Mouse (Mus musculus): ENCODE data around the gene Hmmr. TPM values are rescaled to one million over a fixed set of nuclear protein-coding genes. Genes with fewer than 3 reads are reported as not detected.
"Not testable (repeated sequence)": the region's sequence is repeated elsewhere in the genome, so short reads cannot be mapped to it uniquely, and the experiment has no call there.

Gene Hmmr
- total and polyA plus RNA-seq, 2 experiments = 0.10 to 0.18 TPM

GRCm38 (mm10) chr11:40718324-40718723 lies 14.9 kb downstream of the Hmmr start:
- no peak overlapping the region for H3K4me3 ChIP-seq (ENCODE audit: insufficient read depth, low read depth, low read length)
- no peak for TF ChIP-seq POLR2A (IDR thresholded peaks at IDR 0.05; ENCODE audit: extremely low read depth, insufficient read depth, low read length)
- no peak for TF ChIP-seq CTCF (IDR thresholded peaks at IDR 0.05; ENCODE audit: low read depth, low read length)
- no peak overlapping the region for H3K9ac ChIP-seq (ENCODE audit: low read depth, low read length)
- H3K4me1 ChIP-seq (ENCODE audit: control insufficient read depth, insufficient read depth, low read length) = no peaks in the 10 kb centered on the region
- no peak overlapping the region for H3K27ac ChIP-seq (replicated peaks; ENCODE audit: insufficient read depth, low read depth, low read length)
- H3K36me3 ChIP-seq (ENCODE audit: control insufficient read depth, insufficient read depth, low read length) = no peaks in the 10 kb centered on the region
- no peak for DNase-seq (ENCODE audit: extremely low read depth, low read depth, low spot score)
- H3K79me2 ChIP-seq (ENCODE audit: control insufficient read depth, insufficient read depth, low read length) = no peaks in the 10 kb centered on the region
- H3K27me3 ChIP-seq (ENCODE audit: control insufficient read depth, insufficient read depth, low read length) = no peaks in the 10 kb centered on the region

GRCm38 (mm10) chr11:40715524-40715923 lies 17.7 kb downstream of the Hmmr start:
- no peaks in the 10 kb centered on the region for H3K36me3 ChIP-seq (ENCODE audit: control insufficient read depth, insufficient read depth, low read length)
- WGBS = 95% methylated on average over 5 of the region's 5 CpGs
- no peak for DNase-seq (ENCODE audit: extremely low read depth, low read depth, low spot score)
- no peak overlapping the region for H3K4me3 ChIP-seq (ENCODE audit: insufficient read depth, low read depth, low read length)
- no peaks in the 10 kb centered on the region for H3K27me3 ChIP-seq (ENCODE audit: control insufficient read depth, insufficient read depth, low read length)
- H3K79me2 ChIP-seq (ENCODE audit: control insufficient read depth, insufficient read depth, low read length) = no peaks in the 10 kb centered on the region
- no peaks in the 10 kb centered on the region for H3K4me1 ChIP-seq (ENCODE audit: control insufficient read depth, insufficient read depth, low read length)
- no peak overlapping the region for H3K9ac ChIP-seq (ENCODE audit: low read depth, low read length)
- H3K27ac ChIP-seq (replicated peaks; ENCODE audit: insufficient read depth, low read depth, low read length) = no peak overlapping the region
- TF ChIP-seq CTCF (IDR thresholded peaks at IDR 0.05; ENCODE audit: low read depth, low read length) (no peak), POLR2A (IDR thresholded peaks at IDR 0.05; ENCODE audit: extremely low read depth, insufficient read depth, low read length) (no peak)

- TF ChIP-seq POLR2A (IDR thresholded peaks at IDR 0.05; ENCODE audit: extremely low read depth, insufficient read depth, low read length) = no peak
- TF ChIP-seq CTCF (IDR thresholded peaks at IDR 0.05; ENCODE audit: low read depth, low read length) = no peak
- Histone ChIP-seq H3K4me3 (ENCODE audit: insufficient read depth, low read depth, low read length) (no peak overlapping the region), H3K36me3 (ENCODE audit: control insufficient read depth, insufficient read depth, low read length) (no peaks in the 10 kb centered on the region), H3K27ac (replicated peaks; ENCODE audit: insufficient read depth, low read depth, low read length) (no peak overlapping the region), H3K79me2 (ENCODE audit: control insufficient read depth, insufficient read depth, low read length) (no peaks in the 10 kb centered on the region), H3K9ac (ENCODE audit: low read depth, low read length) (no peak overlapping the region), H3K27me3 (ENCODE audit: control insufficient read depth, insufficient read depth, low read length) (no peaks in the 10 kb centered on the region), H3K4me1 (ENCODE audit: control insufficient read depth, insufficient read depth, low read length) (no peaks in the 10 kb centered on the region)
- WGBS = 69% methylated on average over 8 of the region's 8 CpGs
- DNase-seq (ENCODE audit: extremely low read depth, low read depth, low spot score) = no peak
Observed at GRCm38 (mm10) chr11:40713858-40714257, 19.4 kb downstream of the Hmmr start.

GRCm38 (mm10) chr11:40709899-40710298 lies 23.3 kb downstream of the Hmmr start:
- H3K27me3 ChIP-seq (ENCODE audit: control insufficient read depth, insufficient read depth, low read length); H3K4me1 ChIP-seq (ENCODE audit: control insufficient read depth, insufficient read depth, low read length); DNase-seq (ENCODE audit: extremely low read depth, low read depth, low spot score); H3K27ac ChIP-seq (replicated peaks; ENCODE audit: insufficient read depth, low read depth, low read length); H3K9ac ChIP-seq (ENCODE audit: low read depth, low read length); H3K79me2 ChIP-seq (ENCODE audit: control insufficient read depth, insufficient read depth, low read length); H3K4me3 ChIP-seq (ENCODE audit: insufficient read depth, low read depth, low read length); H3K36me3 ChIP-seq (ENCODE audit: control insufficient read depth, insufficient read depth, low read length): not testable (repeated sequence)
- 92% methylated on average over 6 of the region's 6 CpGs for WGBS

GRCm38 (mm10) chr11:40695103-40695502 lies 38.1 kb downstream of the Hmmr start, which contains the start of gene Mat2b:
Mat2b (minus strand) TSS chr11:40695203.
- peaks cover 14% of the 10 kb centered on the region; the same call in 1 of the 2 replicates for H3K79me2 ChIP-seq (ENCODE audit: control insufficient read depth, insufficient read depth, low read length)
- no peak for DNase-seq (ENCODE audit: extremely low read depth, low read depth, low spot score)
- H3K4me3 ChIP-seq (ENCODE audit: insufficient read depth, low read depth, low read length) = peak within 1 kb of the TSS; percentile 63
- no peaks in the 10 kb centered on the region for H3K36me3 ChIP-seq (ENCODE audit: control insufficient read depth, insufficient read depth, low read length)
- no peaks in the 10 kb centered on the region for H3K27me3 ChIP-seq (ENCODE audit: control insufficient read depth, insufficient read depth, low read length)
- TF ChIP-seq CTCF (IDR thresholded peaks at IDR 0.05; ENCODE audit: low read depth, low read length) (no peak), POLR2A (IDR thresholded peaks at IDR 0.05; ENCODE audit: extremely low read depth, insufficient read depth, low read length) (no peak)
- H3K9ac ChIP-seq (ENCODE audit: low read depth, low read length) = peak within 1 kb of the TSS; percentile 81
- peaks cover 10% of the 10 kb centered on the region for H3K4me1 ChIP-seq (ENCODE audit: control insufficient read depth, insufficient read depth, low read length)
- WGBS = 55% methylated on average over 9 of the region's 9 CpGs
- H3K27ac ChIP-seq (replicated peaks; ENCODE audit: insufficient read depth, low read depth, low read length) = peak within 1 kb of the TSS; percentile 86

GRCm38 (mm10) chr11:40694311-40695087 lies 38.7 kb downstream of the Hmmr start:
- Histone ChIP-seq H3K4me3 (ENCODE audit: insufficient read depth, low read depth, low read length) (peak overlapping the region; percentile 63), H3K36me3 (ENCODE audit: control insufficient read depth, insufficient read depth, low read length) (no peaks in the 10 kb centered on the region), H3K27me3 (ENCODE audit: control insufficient read depth, insufficient read depth, low read length) (no peaks in the 10 kb centered on the region), H3K79me2 (ENCODE audit: control insufficient read depth, insufficient read depth, low read length) (peaks cover 19% of the 10 kb centered on the region), H3K4me1 (ENCODE audit: control insufficient read depth, insufficient read depth, low read length) (peaks cover 16% of the 10 kb centered on the region), H3K9ac (ENCODE audit: low read depth, low read length) (peak overlapping the region; percentile 81), H3K27ac (replicated peaks; ENCODE audit: insufficient read depth, low read depth, low read length) (peak overlapping the region; percentile 86)
- peak; percentile 92 for DNase-seq (ENCODE audit: extremely low read depth, low read depth, low spot score)
- under 1% methylated on average over 31 of the region's 31 CpGs for WGBS
- TF ChIP-seq POLR2A (IDR thresholded peaks at IDR 0.05; ENCODE audit: extremely low read depth, insufficient read depth, low read length) (no peak), CTCF (IDR thresholded peaks at IDR 0.05; ENCODE audit: low read depth, low read length) (no peak)

Measured in liver, adult 2 months (tissue).